Mouse (Mus musculus): ENCODE results near the gene Akap7. TPM values are rescaled to one million over a fixed set of nuclear protein-coding genes. Genes with fewer than 3 reads are reported as not detected.

Gene Akap7
- total and polyA plus RNA-seq, 2 experiments from 2014 or later, result 70.5 to 81.3 TPM

DNA sequence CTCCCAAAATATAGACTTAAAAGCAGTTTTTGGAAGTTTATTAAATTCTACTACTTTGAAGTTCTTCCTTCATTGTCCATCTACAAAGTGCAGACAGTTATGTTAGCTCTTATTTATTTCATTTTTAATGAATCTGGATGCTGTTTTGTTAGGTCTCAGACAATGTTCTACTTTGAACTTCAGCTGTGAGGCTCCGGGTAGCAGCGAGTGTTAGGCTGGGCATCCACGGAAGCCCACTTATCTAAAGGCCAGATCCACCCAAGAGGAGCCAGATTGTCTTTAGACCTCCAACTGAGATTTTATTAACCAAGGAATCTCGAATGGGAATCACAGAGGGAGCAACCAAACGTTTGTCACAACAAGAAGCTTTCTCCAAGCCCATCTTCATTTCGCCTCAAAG, 2.5 kb downstream of the Akap7 start:
- Histone ChIP-seq H3K9me3 (ENCODE audit: low read length) (no peaks in the 10 kb centered on the region), H3K4me2 (ENCODE audit: low read depth, low read length, poor library complexity, severe bottlenecking) (no peak overlapping the region), H3K9ac (replicated peaks; ENCODE audit: low read length, poor library complexity, severe bottlenecking) (no peak overlapping the region), H3K36me3 (ENCODE audit: insufficient read depth, low read length) (no peaks in the 10 kb centered on the region), H3K27ac (ENCODE audit: low read depth, low read length) (no peak overlapping the region), H3K4me3 (ENCODE audit: low read depth, low read length) (no peak overlapping the region), H3K27me3 (ENCODE audit: insufficient read depth, low read length) (no peaks in the 10 kb centered on the region), H3K4me1 (ENCODE audit: insufficient read depth, low read length) (no peaks in the 10 kb centered on the region)
- ATAC-seq (ENCODE audit: low FRiP score), result no peak
- no peak for TF ChIP-seq CTCF (IDR thresholded peaks at IDR 0.05)
- 65% methylated on average over 6 of the region's 6 CpGs for WGBS
- no peak for DNase-seq (ENCODE audit: low spot score)

GRCm38 (mm10) chr10:25304608-25305007, 3.1 kb downstream of the Akap7 start:
- 100% methylated on average over 2 of the region's 2 CpGs for WGBS
- Histone ChIP-seq H3K9ac (replicated peaks; ENCODE audit: low read length, poor library complexity, severe bottlenecking) (no peak overlapping the region), H3K4me1 (ENCODE audit: insufficient read depth, low read length) (no peaks in the 10 kb centered on the region), H3K4me2 (ENCODE audit: low read depth, low read length, poor library complexity, severe bottlenecking) (no peak overlapping the region), H3K4me3 (ENCODE audit: low read depth, low read length) (no peak overlapping the region), H3K27me3 (ENCODE audit: insufficient read depth, low read length) (no peaks in the 10 kb centered on the region), H3K36me3 (ENCODE audit: insufficient read depth, low read length) (no peaks in the 10 kb centered on the region), H3K9me3 (ENCODE audit: low read length) (no peaks in the 10 kb centered on the region), H3K27ac (ENCODE audit: low read depth, low read length) (no peak overlapping the region)
- DNase-seq (ENCODE audit: low spot score) (no peak), ATAC-seq (ENCODE audit: low FRiP score) (no peak)
- TF ChIP-seq CTCF (IDR thresholded peaks at IDR 0.05), result no peak

DNA sequence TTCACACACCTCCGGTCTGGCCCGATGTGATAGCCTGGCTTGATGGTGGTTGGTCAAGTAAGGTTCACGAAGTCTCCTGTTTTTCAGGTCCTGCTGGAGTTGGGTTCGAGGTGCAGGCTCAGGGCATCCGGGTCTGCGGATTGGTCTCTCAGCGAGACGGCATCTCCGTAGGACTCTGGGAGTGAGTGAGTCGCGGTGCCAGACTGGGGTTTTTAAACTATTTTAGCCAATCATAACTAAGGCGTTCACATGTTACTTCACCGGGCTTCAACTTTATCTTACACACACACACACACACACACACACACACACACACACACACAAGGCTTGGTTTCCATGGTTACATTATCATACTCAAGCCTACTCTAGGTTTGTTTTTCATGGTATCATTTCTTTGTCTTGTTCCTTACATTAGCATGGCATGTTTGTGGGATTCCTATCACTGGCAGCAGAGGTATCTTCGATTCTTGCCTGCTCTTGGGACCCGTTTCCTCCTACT, 8.6 kb downstream of the Akap7 start:
- H3K27me3 ChIP-seq (ENCODE audit: insufficient read depth, low read length), result no peaks in the 10 kb centered on the region
- TF ChIP-seq CTCF (IDR thresholded peaks at IDR 0.05), result no peak
- no peak for ATAC-seq (ENCODE audit: low FRiP score)
- H3K27ac ChIP-seq (ENCODE audit: low read depth, low read length), result no peak overlapping the region
- DNase-seq (ENCODE audit: low spot score), result no peak
- no peaks in the 10 kb centered on the region for H3K36me3 ChIP-seq (ENCODE audit: insufficient read depth, low read length)
- H3K4me1 ChIP-seq (ENCODE audit: insufficient read depth, low read length), result peaks cover 9% of the 10 kb centered on the region; the same call in 1 of the 2 replicates
- H3K9ac ChIP-seq (replicated peaks; ENCODE audit: low read length, poor library complexity, severe bottlenecking), result no peak overlapping the region
- H3K9me3 ChIP-seq (ENCODE audit: low read length), result no peaks in the 10 kb centered on the region
- no peak overlapping the region for H3K4me3 ChIP-seq (ENCODE audit: low read depth, low read length)
- H3K4me2 ChIP-seq (ENCODE audit: low read depth, low read length, poor library complexity, severe bottlenecking), result no peak overlapping the region
- WGBS, result 92% methylated on average over 15 of the region's 15 CpGs

DNA sequence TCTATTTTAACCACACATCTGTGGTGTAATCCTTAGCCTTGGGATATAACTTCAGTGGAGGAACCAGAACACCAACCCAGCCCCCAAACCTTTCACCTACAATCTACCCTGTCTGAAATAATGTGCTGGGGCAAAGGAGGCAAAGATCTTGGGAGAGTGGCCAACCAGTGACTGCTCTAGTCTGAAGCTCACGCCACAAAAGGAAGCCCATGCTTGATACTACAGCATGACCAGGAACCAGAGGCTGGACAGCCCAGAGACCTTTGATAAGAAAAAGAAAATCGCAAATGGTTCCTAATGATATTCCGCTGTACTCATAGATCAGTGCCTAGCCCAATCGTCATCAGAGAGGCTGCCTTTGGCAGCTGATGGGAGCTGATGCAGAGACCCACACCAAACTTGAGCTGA, 9.4 kb downstream of the Akap7 start:
- Histone ChIP-seq H3K27me3 (ENCODE audit: insufficient read depth, low read length) (no peaks in the 10 kb centered on the region), H3K4me2 (ENCODE audit: low read depth, low read length, poor library complexity, severe bottlenecking) (peak overlapping the region; percentile 75), H3K4me1 (ENCODE audit: insufficient read depth, low read length) (peaks cover 9% of the 10 kb centered on the region; the same call in 1 of the 2 replicates), H3K27ac (ENCODE audit: low read depth, low read length) (no peak overlapping the region), H3K36me3 (ENCODE audit: insufficient read depth, low read length) (no peaks in the 10 kb centered on the region), H3K4me3 (ENCODE audit: low read depth, low read length) (no peak overlapping the region), H3K9ac (replicated peaks; ENCODE audit: low read length, poor library complexity, severe bottlenecking) (no peak overlapping the region), H3K9me3 (ENCODE audit: low read length) (no peaks in the 10 kb centered on the region)
- 93% methylated on average over 4 of the region's 4 CpGs for WGBS
- DNase-seq (ENCODE audit: low spot score) (no peak), ATAC-seq (ENCODE audit: low FRiP score) (no peak)
- no peak for TF ChIP-seq CTCF (IDR thresholded peaks at IDR 0.05)

DNA sequence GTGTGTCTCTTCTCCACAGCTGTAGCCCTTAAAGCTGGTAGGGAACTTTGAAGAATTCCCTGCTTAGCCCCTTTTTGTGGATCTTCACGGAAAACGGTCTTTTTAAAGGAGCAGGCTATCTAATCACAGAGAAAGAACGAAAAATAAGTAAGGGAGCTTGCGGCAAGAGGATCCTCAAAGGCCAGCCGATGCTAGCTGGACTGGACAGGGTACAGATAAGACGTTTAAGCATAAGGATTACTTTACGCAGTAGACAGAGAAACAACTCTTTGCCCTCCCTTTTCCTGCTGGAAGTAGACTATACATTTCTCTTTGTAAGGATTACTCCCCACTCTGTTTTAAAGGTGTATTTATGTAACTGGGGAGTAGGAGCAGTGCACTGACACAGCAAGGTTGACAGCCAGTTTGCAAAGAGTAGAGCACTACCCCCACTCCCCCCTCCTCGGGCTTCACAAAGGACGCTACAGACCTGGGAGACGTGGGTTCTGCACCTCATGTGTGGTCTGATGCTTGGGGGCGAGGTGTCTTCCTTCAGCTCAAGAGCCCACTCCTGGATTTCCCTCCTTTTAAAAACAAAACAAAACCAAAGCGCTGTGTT, 9.9 kb downstream of the Akap7 start:
- no peak for TF ChIP-seq CTCF (IDR thresholded peaks at IDR 0.05)
- ATAC-seq (ENCODE audit: low FRiP score) (no peak), DNase-seq (ENCODE audit: low spot score) (no peak)
- WGBS, result 19% methylated on average over 12 of the region's 12 CpGs
- Histone ChIP-seq H3K4me3 (ENCODE audit: low read depth, low read length) (peak overlapping the region; percentile 68; the same call in 1 of the 2 replicates), H3K27me3 (ENCODE audit: insufficient read depth, low read length) (no peaks in the 10 kb centered on the region), H3K9me3 (ENCODE audit: low read length) (no peaks in the 10 kb centered on the region), H3K27ac (ENCODE audit: low read depth, low read length) (peak overlapping the region; percentile 7; the same call in 1 of the 2 replicates), H3K4me2 (ENCODE audit: low read depth, low read length, poor library complexity, severe bottlenecking) (peak overlapping the region; percentile 75), H3K36me3 (ENCODE audit: insufficient read depth, low read length) (no peaks in the 10 kb centered on the region), H3K4me1 (ENCODE audit: insufficient read depth, low read length) (peaks cover 9% of the 10 kb centered on the region; the same call in 1 of the 2 replicates), H3K9ac (replicated peaks; ENCODE audit: low read length, poor library complexity, severe bottlenecking) (peak overlapping the region; percentile 85; the same call in 1 of the 2 replicates)

DNA sequence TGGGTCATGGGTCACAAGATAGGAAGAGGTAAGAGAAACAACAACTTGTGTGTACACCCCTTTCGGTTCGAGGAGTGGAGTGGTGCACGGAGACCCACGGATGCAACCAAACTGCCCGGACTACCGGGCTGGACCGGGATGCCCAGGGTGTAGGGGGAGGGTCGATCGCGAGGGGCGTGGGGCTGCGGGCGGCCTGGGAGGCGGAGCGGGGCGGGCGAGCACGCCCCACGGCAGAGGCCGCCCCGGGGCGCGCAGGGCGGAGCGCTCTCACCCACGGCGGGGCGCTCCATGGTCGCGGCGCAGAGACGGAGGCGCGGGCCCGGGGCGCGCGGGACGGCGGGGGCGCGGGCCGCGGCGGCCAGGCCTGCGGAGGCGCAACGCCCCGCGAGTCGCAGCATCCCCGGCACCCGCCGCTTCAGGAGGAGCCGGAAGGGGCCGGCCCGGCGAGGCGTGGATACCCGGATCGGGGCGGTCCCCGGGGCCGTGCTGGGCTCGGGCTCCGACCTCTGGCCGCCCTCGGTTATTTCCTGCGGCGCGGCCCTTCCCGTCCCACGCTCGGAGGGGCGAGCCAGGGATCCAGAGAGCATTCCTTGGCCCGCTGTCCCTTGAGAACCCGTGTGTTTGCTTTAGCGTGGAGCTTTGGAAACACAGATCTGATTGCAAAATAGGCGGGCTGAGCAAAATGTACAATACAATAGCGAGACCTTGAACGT, 10.9 kb downstream of the Akap7 start:
- no peak; the same call in 1 of the 2 replicates for TF ChIP-seq CTCF (IDR thresholded peaks at IDR 0.05)
- under 1% methylated on average over 67 of the region's 81 CpGs for WGBS
- H3K9ac ChIP-seq (replicated peaks; ENCODE audit: low read length, poor library complexity, severe bottlenecking), result peak overlapping the region; percentile 85
- peak overlapping the region; percentile 75 for H3K4me2 ChIP-seq (ENCODE audit: low read depth, low read length, poor library complexity, severe bottlenecking)
- H3K9me3 ChIP-seq (ENCODE audit: low read length), result no peaks in the 10 kb centered on the region
- peaks cover 9% of the 10 kb centered on the region; the same call in 1 of the 2 replicates for H3K4me1 ChIP-seq (ENCODE audit: insufficient read depth, low read length)
- no peaks in the 10 kb centered on the region for H3K27me3 ChIP-seq (ENCODE audit: insufficient read depth, low read length)
- H3K4me3 ChIP-seq (ENCODE audit: low read depth, low read length), result peak overlapping the region; percentile 68
- DNase-seq (ENCODE audit: low spot score) (peak; percentile 79), ATAC-seq (ENCODE audit: low FRiP score) (peak; percentile 92)
- H3K36me3 ChIP-seq (ENCODE audit: insufficient read depth, low read length), result no peaks in the 10 kb centered on the region
- H3K27ac ChIP-seq (ENCODE audit: low read depth, low read length), result peak overlapping the region; percentile 79
